Mouse (Mus musculus): ENCODE measurements at regions not wholly inside any gene's neighbourhood (a gene's known extent, or its start where the extent isn't known, plus 50 kb on each side); places are given as distances from the start of the nearest gene placed in this dataset.

- TF ChIP-seq CTCF (IDR thresholded peaks at IDR 0.05; ENCODE audit: borderline replicate concordance, control insufficient read depth, extremely low read depth, insufficient read depth, low read length, poor library complexity) (no peak), POLR2A (IDR thresholded peaks at IDR 0.05; ENCODE audit: control insufficient read depth, extremely low read depth, insufficient read depth, low read length, poor library complexity) (no peak)
Measured at GRCm38 (mm10) chr1:185596815-185597214, 142.2 kb downstream of the Slc30a10 start.
